Mouse (Mus musculus) bone marrow macrophage, adult 2 months (primary cell): ENCODE results near the gene Ctr9.

ENCODE experiments used
- CTCF ChIP-seq: IDR thresholded peaks from 2 replicates; pipeline ENCODE4 v1.5.1; 2012; ENCODE audit warnings: low read depth, mild to moderate bottlenecking, low read length, moderate library complexity
- POLR2A ChIP-seq: IDR thresholded peaks from 2 replicates; pipeline ENCODE4 v1.6.1; 2012; ENCODE audit warnings: mild to moderate bottlenecking, low read depth, low read length, borderline replicate concordance

DNA sequence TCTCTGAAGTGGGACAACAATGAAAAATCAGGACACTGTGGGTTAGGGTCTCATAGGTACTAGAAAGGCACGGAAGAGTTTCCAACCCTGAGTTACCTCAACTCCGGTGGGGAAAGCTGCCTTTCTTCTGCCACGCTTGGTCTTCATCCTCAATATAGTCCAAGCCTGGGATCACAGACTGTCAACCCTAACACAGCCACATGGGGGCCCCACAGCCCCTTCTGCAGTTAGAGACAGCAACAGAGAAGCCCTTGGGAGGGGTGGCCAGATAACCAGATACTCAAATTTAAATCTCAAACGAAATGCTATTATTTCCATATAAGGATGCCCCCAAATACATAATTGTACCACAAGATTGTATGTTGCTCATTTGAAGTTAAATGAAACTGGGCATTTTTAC, 46.0 kb upstream of the Ctr9 start:
- TF ChIP-seq CTCF (peak; percentile 64; the same call in 1 of the 2 replicates), POLR2A (no peak)
